Mouse (Mus musculus) stomach, embryonic 14.5 days (tissue): ENCODE measurements around the gene Wfdc15b. TPM values are rescaled to one million over a fixed set of nuclear protein-coding genes. Genes with fewer than 3 reads are reported as not detected.

Source experiments
- polyA plus RNA-seq: library from polyadenylated mRNA; unstranded; fragments of >200 nt; fragmentation: Nextera tagmentation; extraction: Ambion mirVana; gene quantifications from 2 replicates; pipeline ENCODE4 v1.2.1, GENCODE M21; 2014

Gene Wfdc15b
- polyA plus RNA-seq, 1 experiment from 2014 or later: 13.2 TPM

Other genes starting within 250 kb of the Wfdc15b start
- 293 and 295 TPM in 2 replicates for gene Ywhab, start 226.7 kb downstream of the Wfdc15b start, polyA plus RNA-seq
- gene Pabpc1l, start 196.2 kb downstream of the Wfdc15b start, polyA plus RNA-seq: 1.5 and 1.6 TPM in 2 replicates
- 26.3 and 30.7 TPM in 2 replicates for gene Stk4, start 151.3 kb downstream of the Wfdc15b start, polyA plus RNA-seq
- gene Tomm34, start 150.5 kb downstream of the Wfdc15b start, polyA plus RNA-seq: 61.5 and 67.7 TPM in 2 replicates
- gene Kcns1, start 50.5 kb downstream of the Wfdc15b start, polyA plus RNA-seq: 0.14 and 0.15 TPM in 2 replicates
- not detected in 2 replicates for gene Wfdc5, start 38.9 kb downstream of the Wfdc15b start, polyA plus RNA-seq
- gene Wfdc12, start 31.1 kb downstream of the Wfdc15b start, polyA plus RNA-seq: not detected in 2 replicates
- not detected in 2 replicates for gene Wfdc15a, start 21.5 kb downstream of the Wfdc15b start, polyA plus RNA-seq
- gene Svs2, start 16.8 kb upstream of the Wfdc15b start, polyA plus RNA-seq: not detected in 2 replicates
- not detected in 2 replicates for gene Svs3b, start 35.0 kb upstream of the Wfdc15b start, polyA plus RNA-seq
- not detected in 2 replicates for gene Svs4, start 56.8 kb upstream of the Wfdc15b start, polyA plus RNA-seq
- gene Svs3a, start 67.6 kb upstream of the Wfdc15b start, polyA plus RNA-seq: not detected in 2 replicates
- not detected in 2 replicates for gene Svs6, start 95.1 kb upstream of the Wfdc15b start, polyA plus RNA-seq
- not detected in 2 replicates for gene Svs5, start 111.1 kb upstream of the Wfdc15b start, polyA plus RNA-seq
- gene Slpi, start 167.4 kb upstream of the Wfdc15b start, polyA plus RNA-seq: 0.58 and 1.8 TPM in 2 replicates
- 0.14 and 6.6 TPM in 2 replicates for gene Rbpjl, start 181.5 kb upstream of the Wfdc15b start, polyA plus RNA-seq
- gene Matn4, start 183.5 kb upstream of the Wfdc15b start, polyA plus RNA-seq: 1.1 and 2.0 TPM in 2 replicates
- 104 and 120 TPM in 2 replicates for gene Sdc4, start 222.2 kb upstream of the Wfdc15b start, polyA plus RNA-seq
- gene Sys1, start 235.3 kb upstream of the Wfdc15b start, polyA plus RNA-seq: 65.0 and 67.6 TPM in 2 replicates
- 7.0 and 19.1 TPM in 2 replicates for gene Gm20458, start 239.3 kb upstream of the Wfdc15b start, polyA plus RNA-seq